Mouse (Mus musculus): ENCODE data around the gene Gm17482. TPM values are rescaled to one million over a fixed set of nuclear protein-coding genes. Genes with fewer than 3 reads are reported as not detected.

Gm17482 gene
- polyA plus RNA-seq, 2 experiments, result not detected

- H3K9me3 ChIP-seq (ENCODE audit: control insufficient read depth, low read length), result no peaks in the 10 kb centered on the region
- ATAC-seq (ENCODE audit: insufficient read depth), result no peak
- H3K4me3 ChIP-seq (ENCODE audit: insufficient read depth in 1 of 2, low read depth in 2 of 2, low read length in 2 of 2), result no peak overlapping the region
- WGBS (ENCODE audit: insufficient replicate concordance), result 61% methylated on average over 6 of the region's 6 CpGs
- TF ChIP-seq EP300 (IDR thresholded peaks at IDR 0.05; ENCODE audit: low read depth), result no peak
- no peak for TF ChIP-seq CTCF (IDR thresholded peaks at IDR 0.05; ENCODE audit: low read depth)
- H3K27me3 ChIP-seq (ENCODE audit: control insufficient read depth, insufficient read depth, low read length), result no peaks in the 10 kb centered on the region
- H3K4me2 ChIP-seq (ENCODE audit: low read depth), result no peak overlapping the region
- no peak overlapping the region for H3K9ac ChIP-seq (replicated peaks)
- H3K36me3 ChIP-seq (replicated peaks; ENCODE audit: control insufficient read depth, insufficient read depth, low read depth), result no peaks in the 10 kb centered on the region
- no peak for DNase-seq (ENCODE audit: low read depth in 3 of 3, low spot score in 3 of 3)
- no peak overlapping the region for H3K27ac ChIP-seq
- no peaks in the 10 kb centered on the region for H3K4me1 ChIP-seq (replicated peaks; ENCODE audit: control insufficient read depth in 2 of 2, insufficient read depth in 2 of 2, low read length in 1 of 2)
Measured at GRCm38 (mm10) chr6:115292621-115293020, 65.5 kb downstream of the Gm17482 start.

GRCm38 (mm10) chr6:115293877-115294276 is 66.7 kb downstream of the Gm17482 start:
- Histone ChIP-seq H3K4me2 (ENCODE audit: low read depth) (no peak overlapping the region), H3K36me3 (replicated peaks; ENCODE audit: control insufficient read depth, insufficient read depth, low read depth) (no peaks in the 10 kb centered on the region), H3K9ac (replicated peaks) (no peak overlapping the region), H3K27ac (no peak overlapping the region), H3K27me3 (ENCODE audit: control insufficient read depth, insufficient read depth, low read length) (no peaks in the 10 kb centered on the region), H3K4me3 (ENCODE audit: insufficient read depth in 1 of 2, low read depth in 2 of 2, low read length in 2 of 2) (no peak overlapping the region), H3K9me3 (ENCODE audit: control insufficient read depth, low read length) (no peaks in the 10 kb centered on the region), H3K4me1 (replicated peaks; ENCODE audit: control insufficient read depth in 2 of 2, insufficient read depth in 2 of 2, low read length in 1 of 2) (no peaks in the 10 kb centered on the region)
- no peak for ATAC-seq (ENCODE audit: insufficient read depth)
- TF ChIP-seq CTCF (IDR thresholded peaks at IDR 0.05; ENCODE audit: low read depth) (no peak), EP300 (IDR thresholded peaks at IDR 0.05; ENCODE audit: low read depth) (no peak)
- no peak for DNase-seq (ENCODE audit: low read depth in 3 of 3, low spot score in 3 of 3)
- WGBS (ENCODE audit: insufficient replicate concordance), result 61% methylated on average over 2 of the region's 2 CpGs

- no peak for ATAC-seq (ENCODE audit: insufficient read depth)
- Histone ChIP-seq H3K4me2 (ENCODE audit: low read depth) (no peak overlapping the region), H3K9ac (replicated peaks) (no peak overlapping the region), H3K36me3 (replicated peaks; ENCODE audit: control insufficient read depth, insufficient read depth, low read depth) (no peaks in the 10 kb centered on the region), H3K4me3 (ENCODE audit: insufficient read depth in 1 of 2, low read depth in 2 of 2, low read length in 2 of 2) (no peak overlapping the region), H3K27me3 (ENCODE audit: control insufficient read depth, insufficient read depth, low read length) (no peaks in the 10 kb centered on the region), H3K9me3 (ENCODE audit: control insufficient read depth, low read length) (no peaks in the 10 kb centered on the region), H3K27ac (no peak overlapping the region), H3K4me1 (replicated peaks; ENCODE audit: control insufficient read depth in 2 of 2, insufficient read depth in 2 of 2, low read length in 1 of 2) (no peaks in the 10 kb centered on the region)
- TF ChIP-seq EP300 (IDR thresholded peaks at IDR 0.05; ENCODE audit: low read depth) (no peak), CTCF (IDR thresholded peaks at IDR 0.05; ENCODE audit: low read depth) (no peak)
- DNase-seq (ENCODE audit: low read depth in 3 of 3, low spot score in 3 of 3), result no peak
- WGBS (ENCODE audit: insufficient replicate concordance), result 30% methylated on average over 2 of the region's 2 CpGs
Measured at GRCm38 (mm10) chr6:115307134-115307533, 80.0 kb downstream of the Gm17482 start.

Other genes starting within 250 kb of the Gm17482 start
- gene Tamm41, start 189.5 kb upstream of the Gm17482 start, polyA plus RNA-seq (2012; rRNA removed), result 16.0 and 17.0 TPM in 2 replicates
- gene Tamm41, start 189.5 kb upstream of the Gm17482 start, polyA plus RNA-seq (2014; fragmentation: Nextera tagmentation; extraction: Ambion mirVana), result 27.3 and 31.7 TPM in 2 replicates
- 0.04 TPM in 2 replicates for gene Syn2, start 92.4 kb upstream of the Gm17482 start, polyA plus RNA-seq (2012; rRNA removed)
- 0.04 TPM in 1 of 2 replicates, not detected in the other for gene Syn2, start 92.4 kb upstream of the Gm17482 start, polyA plus RNA-seq (2014; fragmentation: Nextera tagmentation; extraction: Ambion mirVana)
- not detected in 2 replicates for gene Timp4, start 24.9 kb downstream of the Gm17482 start, polyA plus RNA-seq (2012; rRNA removed)
- not detected in 2 replicates for gene Timp4, start 24.9 kb downstream of the Gm17482 start, polyA plus RNA-seq (2014; fragmentation: Nextera tagmentation; extraction: Ambion mirVana)
- 0.45 and 0.67 TPM in 2 replicates for gene Pparg, start 133.6 kb downstream of the Gm17482 start, polyA plus RNA-seq (2012; rRNA removed)
- 1.7 and 1.9 TPM in 2 replicates for gene Pparg, start 133.6 kb downstream of the Gm17482 start, polyA plus RNA-seq (2014; fragmentation: Nextera tagmentation; extraction: Ambion mirVana)

All from liver, embryonic 14.5 days (tissue).